Mouse (Mus musculus) thymus, adult 18-20 months (tissue): ENCODE measurements around the gene Olfr31.
A peak's percentile ranks its signal among the peaks of the same experiment; 100 is the strongest.

Source experiments
- DNase-seq, 2 experiments: peaks; one replicate each; pipeline ENCODE4 v3.0.0; 2022; ENCODE audit warnings: mixed read lengths in 2 of 2

Gene Olfr31

GRCm38 (mm10) chr14:14322528-14322927, at the start of gene Olfr31:
Olfr31 (plus strand) TSS chr14:14322828.
- DNase-seq: no peak

DNA sequence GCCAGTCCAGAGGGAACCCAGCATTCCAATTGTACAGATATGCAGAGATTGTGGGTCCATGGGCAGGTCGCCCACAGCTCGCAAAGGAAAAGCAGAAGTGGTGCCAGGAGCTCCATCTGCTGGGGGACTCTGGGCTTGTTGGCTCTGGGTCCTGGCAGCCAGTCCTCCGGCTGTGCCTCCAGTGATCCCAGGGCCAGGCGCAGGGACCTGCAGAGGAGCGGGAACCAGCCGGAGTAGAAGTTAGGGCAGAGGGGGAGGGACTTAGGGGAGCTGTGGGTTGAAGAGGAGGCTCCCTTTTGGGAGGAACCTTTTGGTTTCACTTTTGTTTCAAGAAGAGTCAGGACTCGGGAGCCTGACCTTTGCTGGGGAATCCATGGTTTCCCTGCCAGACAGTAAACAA, 28.2 kb upstream of the Olfr31 start:
- DNase-seq: no peak

DNA sequence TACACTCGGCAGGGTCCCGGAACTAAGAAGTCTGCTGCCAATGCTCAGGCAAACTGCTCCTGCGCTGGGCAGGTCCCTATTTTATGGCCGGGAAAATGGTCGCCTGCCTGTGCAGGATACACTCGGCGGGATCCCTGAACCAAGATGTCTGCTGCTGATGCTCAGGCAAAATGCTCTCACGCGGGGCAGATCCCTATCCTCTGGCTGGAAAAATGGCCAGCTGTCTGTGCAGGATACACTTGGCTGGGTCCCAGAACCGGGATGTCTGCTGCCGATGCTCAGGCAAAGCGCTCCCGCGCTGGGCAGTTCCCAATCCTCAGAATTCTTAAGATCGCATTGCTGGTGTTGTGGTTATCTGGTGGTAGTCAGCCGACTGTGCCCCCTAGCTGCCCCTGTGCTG, 13.7 kb upstream of the Olfr31 start:
- no peak for DNase-seq

GRCm38 (mm10) chr14:14309416-14309815, 13.2 kb upstream of the Olfr31 start:
- DNase-seq: no peak

DNA sequence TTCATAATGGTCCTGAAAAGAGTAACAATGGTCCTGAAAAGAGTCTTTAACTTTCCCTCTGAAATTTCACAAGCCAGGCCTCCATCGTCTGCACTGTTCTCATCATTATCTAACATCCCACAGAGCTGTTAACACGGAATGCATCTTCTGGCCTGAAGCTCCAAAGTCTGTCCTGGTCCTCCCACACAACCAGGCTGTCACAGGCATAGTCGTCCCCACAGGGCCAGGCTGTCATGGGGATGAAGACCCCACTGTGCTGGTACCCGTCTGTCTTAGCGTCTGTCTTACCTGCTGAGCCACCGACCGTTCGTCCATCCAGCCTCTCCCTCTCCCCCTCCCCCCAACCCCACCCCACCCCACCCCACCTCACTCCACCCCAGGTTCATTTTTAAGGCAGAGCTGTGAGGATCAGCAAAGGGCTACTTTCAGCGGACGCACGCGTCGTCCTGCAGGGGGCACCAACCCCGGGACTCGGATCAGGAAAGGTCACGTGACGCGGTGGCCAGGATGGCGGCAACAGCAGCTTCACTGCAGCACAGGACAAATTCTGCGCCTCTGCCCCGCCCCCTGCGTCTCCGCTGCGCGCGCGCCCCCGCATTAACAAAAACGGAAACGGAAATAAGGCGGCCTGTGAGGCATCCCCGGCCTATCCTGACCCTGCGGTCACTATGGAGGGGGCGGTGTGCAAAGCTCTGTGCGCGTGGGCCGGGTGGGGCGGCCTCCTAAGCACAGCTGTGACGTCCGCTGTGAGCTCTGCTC, 22.7 kb downstream of the Olfr31 start:
- DNase-seq: peak; percentile 88 to 92

DNA sequence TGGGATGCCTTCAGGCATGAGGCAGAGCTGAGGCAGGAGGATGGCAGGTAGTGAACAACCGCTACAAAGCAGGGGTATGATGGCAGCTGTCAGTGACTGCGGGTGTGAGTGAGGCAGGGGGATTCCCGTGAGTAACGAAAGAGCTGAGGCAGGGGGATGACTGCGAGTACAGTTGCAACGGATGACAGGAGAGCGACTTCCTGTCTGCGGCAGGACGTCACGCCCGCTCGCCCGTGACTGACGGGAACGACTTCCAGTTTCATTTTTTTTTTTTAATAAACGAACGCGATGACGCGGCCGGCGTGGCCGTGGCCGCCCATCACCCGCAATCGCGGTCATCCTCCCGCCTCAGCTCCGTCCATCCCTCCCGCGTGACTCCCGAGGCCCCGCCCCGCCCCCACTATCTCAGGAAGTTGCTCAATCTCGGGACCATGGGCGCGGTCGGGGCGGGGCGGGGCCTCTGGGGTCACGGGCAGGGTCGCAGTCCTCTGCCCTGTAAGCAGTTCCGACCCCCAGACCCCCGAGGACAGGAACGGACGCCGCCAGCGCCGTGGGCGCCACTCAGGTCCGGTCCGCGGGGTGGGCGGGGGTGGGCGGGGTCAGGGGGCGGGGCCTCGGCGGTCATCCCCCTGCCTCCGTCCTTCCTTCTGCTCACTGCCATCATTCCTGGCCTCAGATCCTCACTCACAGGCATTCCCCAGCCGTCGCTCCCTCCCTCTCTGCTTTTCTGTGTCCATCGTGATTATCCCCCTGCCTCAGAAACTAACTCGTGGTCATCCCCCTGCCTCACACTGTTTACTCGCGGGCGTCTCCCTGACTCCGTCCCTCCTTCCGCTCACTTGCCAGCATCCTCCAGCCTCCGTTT, 23.6 kb downstream of the Olfr31 start, which contains the start of gene Il3ra:
Gene Il3ra, plus strand, starts transcription at position 328 of the 865 bp plus-strand sequence.
- peak; percentile 54 to 69 for DNase-seq

GRCm38 (mm10) chr14:14346813-14347100, 24.1 kb downstream of the Olfr31 start:
- peak in 1 of 2 experiments; percentile 26 for DNase-seq

- peak; percentile 27 to 46 for DNase-seq
These were observed 24.7 kb downstream of the Olfr31 start for GRCm38 (mm10) chr14:14347151-14347835.

- peak in 1 of 2 experiments; percentile 25 for DNase-seq
These were observed 25.4 kb downstream of the Olfr31 start for GRCm38 (mm10) chr14:14347836-14348621.

GRCm38 (mm10) chr14:14348674-14349401, 26.2 kb downstream of the Olfr31 start:
- peak in 1 of 2 experiments; percentile 22 for DNase-seq

DNA sequence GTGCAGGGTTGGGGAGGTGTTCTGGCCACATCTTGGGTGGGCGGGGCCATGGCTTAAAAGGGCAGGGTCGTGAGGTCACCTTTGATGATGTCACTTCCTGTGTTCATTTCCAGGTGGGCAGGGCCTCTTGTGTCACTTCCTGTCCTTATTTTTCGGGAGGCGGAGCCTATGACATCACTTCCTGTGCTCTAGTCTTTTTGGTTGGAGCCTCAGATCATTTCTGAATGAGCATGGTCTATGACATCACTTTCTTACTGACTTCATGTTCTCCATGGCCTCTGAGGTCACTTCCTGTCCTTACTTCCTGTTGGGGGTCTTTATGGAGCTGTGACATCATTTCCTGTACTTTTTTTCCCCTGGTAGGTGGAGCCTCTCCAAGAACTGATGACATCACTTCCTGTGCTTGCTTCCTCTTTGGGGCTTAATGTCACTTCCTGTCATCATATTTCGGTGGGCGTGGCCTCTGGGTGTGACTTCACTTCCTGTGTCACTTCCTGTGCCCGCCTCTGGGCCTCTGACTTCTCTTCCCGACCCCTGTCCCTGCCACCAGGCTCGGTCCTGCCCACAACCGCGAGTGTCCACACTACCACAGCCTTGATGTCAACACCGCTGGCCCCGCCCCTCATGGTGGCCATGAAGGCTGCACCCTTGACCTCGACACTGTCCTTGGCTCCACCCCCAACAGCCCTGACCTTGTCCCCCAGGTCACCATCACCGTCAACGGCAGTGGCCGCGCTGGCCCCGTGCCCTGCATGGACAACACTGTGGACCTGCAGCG, 27.0 kb downstream of the Olfr31 start:
- DNase-seq: peak in 1 of 2 experiments; percentile 15

GRCm38 (mm10) chr14:14350263-14351147, 27.9 kb downstream of the Olfr31 start:
- DNase-seq: peak in 1 of 2 experiments; percentile 15

- peak in 1 of 2 experiments; percentile 9 for DNase-seq
These were observed 28.5 kb downstream of the Olfr31 start for GRCm38 (mm10) chr14:14351148-14351455.

- DNase-seq: peak in 1 of 2 experiments; percentile 6
These were observed 29.3 kb downstream of the Olfr31 start for GRCm38 (mm10) chr14:14351721-14352590.

DNA sequence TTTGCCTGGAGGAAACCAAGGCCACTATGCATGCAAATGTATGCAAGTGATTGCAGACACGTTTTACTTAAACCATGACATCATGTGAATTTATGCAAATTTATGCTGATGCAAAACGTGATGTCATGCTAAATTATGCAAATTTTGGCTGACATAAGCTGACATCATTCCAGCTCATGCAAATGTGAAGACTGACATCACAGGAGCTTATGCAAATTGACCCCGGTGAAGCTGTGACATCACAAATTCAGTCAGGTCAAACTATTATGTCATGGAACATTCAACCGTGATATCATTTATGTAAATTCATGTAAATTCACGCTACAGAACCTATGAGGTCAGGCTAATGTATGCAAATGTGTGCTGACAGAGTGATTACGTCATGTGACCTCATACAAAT, 30.0 kb downstream of the Olfr31 start:
- no peak for DNase-seq

DNA sequence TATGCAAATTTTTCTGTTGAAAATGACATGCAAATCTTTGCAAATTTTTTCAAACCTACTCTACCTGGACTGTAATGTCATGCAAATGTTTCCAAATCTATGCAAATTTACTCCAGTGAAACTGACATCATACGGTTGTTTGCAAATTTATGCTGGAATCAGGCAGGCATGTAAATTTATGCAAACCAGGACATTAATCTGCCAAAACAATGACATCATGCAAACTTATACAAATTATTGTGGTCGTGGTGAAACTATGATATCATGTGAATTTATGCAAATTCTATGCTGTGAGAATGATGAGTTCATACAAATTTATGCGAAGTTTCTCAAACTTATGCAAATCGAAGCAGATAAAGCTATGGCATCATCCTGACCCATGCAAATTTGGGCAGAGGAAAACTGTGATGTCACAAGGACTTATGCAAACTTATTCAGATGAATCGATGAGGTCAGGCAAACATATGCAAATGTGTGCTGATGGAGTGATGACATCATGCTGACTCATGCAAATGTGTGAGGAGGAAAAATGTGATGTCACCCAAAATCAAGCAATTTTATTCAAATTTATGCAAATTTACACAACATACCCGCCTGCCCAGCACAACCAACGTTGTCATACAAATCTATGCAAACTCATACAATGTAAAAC, 30.6 kb downstream of the Olfr31 start:
- no peak for DNase-seq

- no peak for DNase-seq
These were observed 31.3 kb downstream of the Olfr31 start for GRCm38 (mm10) chr14:14353740-14354510.
